Mouse (Mus musculus) cerebellum, adult 2 months (tissue): ENCODE results near the gene Ppp4c.

ENCODE experiments used
- CTCF ChIP-seq: fragments of 200-500 bp; IDR thresholded peaks from 2 replicates; pipeline ENCODE4 v1.5.1; 2011; ENCODE audit warnings: low read depth, mild to moderate bottlenecking, control low read depth, low read length, moderate library complexity, borderline replicate concordance; ENCODE audit not compliant: insufficient read depth
- POLR2A ChIP-seq: fragments of 200-500 bp; IDR thresholded peaks from 2 replicates; pipeline ENCODE4 v1.6.1; 2011; ENCODE audit warnings: low read length, control low read depth, borderline replicate concordance; ENCODE audit not compliant: insufficient read depth

- TF ChIP-seq CTCF (no peak), POLR2A (no peak)
These were observed 5.3 kb upstream of the Ppp4c start, which contains the start of gene Fam57b for GRCm38 (mm10) chr7:126797411-126798126.
